Mouse (Mus musculus) thymus, postnatal 4 days (tissue): ENCODE measurements around the gene Cyct.

Source experiments
- DNase-seq: peaks from one replicate; pipeline ENCODE4 v3.0.0; 2021

Gene Cyct

GRCm38 (mm10) chr2:76334596-76334995, 25.7 kb downstream of the Cyct start:
- DNase-seq: peak; percentile 36

- no peak for DNase-seq
Measured at GRCm38 (mm10) chr2:76332161-76332805, 28.0 kb downstream of the Cyct start.

GRCm38 (mm10) chr2:76330081-76330480, 30.2 kb downstream of the Cyct start:
- no peak for DNase-seq

GRCm38 (mm10) chr2:76326161-76326560, 34.1 kb downstream of the Cyct start:
- no peak for DNase-seq

GRCm38 (mm10) chr2:76324463-76324862, 35.8 kb downstream of the Cyct start:
- DNase-seq: no peak

GRCm38 (mm10) chr2:76323185-76323875, 36.9 kb downstream of the Cyct start:
- no peak for DNase-seq

- DNase-seq: no peak
Measured at GRCm38 (mm10) chr2:76320336-76320735, 39.9 kb downstream of the Cyct start.

- DNase-seq: no peak
Measured at GRCm38 (mm10) chr2:76319231-76319630, 41.0 kb downstream of the Cyct start.
